Mouse (Mus musculus): Measurements from ENCODE around the gene Tmem121. TPM values are rescaled to one million over a fixed set of nuclear protein-coding genes. Genes with fewer than 3 reads are reported as not detected.
"Not testable (repeated sequence)": the region's sequence is repeated elsewhere in the genome, so short reads cannot be mapped to it uniquely, and the experiment has no call there.

Gene Tmem121
- total and polyA plus RNA-seq, 3 experiments: 0.18 TPM; not detected in 2

DNA sequence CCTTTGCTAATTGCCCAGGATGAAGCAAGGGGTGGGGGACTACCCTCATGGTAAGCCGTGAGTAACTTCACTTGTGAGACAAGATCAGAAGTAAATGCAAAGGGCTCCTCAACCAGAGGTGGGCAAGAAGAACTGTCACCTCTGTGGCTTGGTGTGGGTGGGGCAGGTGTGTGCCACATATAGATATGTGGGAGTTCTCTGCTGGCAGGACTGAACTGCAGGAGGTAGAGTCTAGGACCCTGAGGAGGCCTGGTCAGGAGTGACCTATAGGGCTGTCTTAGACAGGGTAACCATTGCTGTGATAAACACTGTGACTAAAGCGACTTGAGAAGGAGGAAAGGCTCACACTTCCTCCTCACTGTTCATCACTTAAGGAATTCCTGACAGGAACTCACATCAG is 7.7 kb downstream of the Tmem121 start:
- no peak for DNase-seq
- no peak for TF ChIP-seq CTCF (IDR thresholded peaks at IDR 0.05)
- TF ChIP-seq POLR2A (IDR thresholded peaks at IDR 0.05; ENCODE audit: insufficient read depth, low read depth, low read length): no peak
- TF ChIP-seq EP300 (IDR thresholded peaks at IDR 0.05; ENCODE audit: insufficient read depth, low read depth, low read length): no peak
- intact Hi-C loops (cut with DNase I): no loop called here
- Histone ChIP-seq H3K4me3 (no peak overlapping the region), H3K9ac (ENCODE audit: low read depth, low read length) (no peak overlapping the region), H3K4me1 (ENCODE audit: control insufficient read depth, insufficient read depth, low read length) (no peaks in the 10 kb centered on the region), H3K27ac (no peak overlapping the region), H3K79me2 (replicated peaks; ENCODE audit: control insufficient read depth, insufficient read depth, low read length) (no peaks in the 10 kb centered on the region), H3K27me3 (ENCODE audit: control insufficient read depth, insufficient read depth, low read length) (peaks cover 3% of the 10 kb centered on the region; the same call in 1 of the 2 replicates), H3K36me3 (ENCODE audit: control insufficient read depth, insufficient read depth, low read length) (no peaks in the 10 kb centered on the region)
- WGBS: 40% methylated on average over 2 of the region's 2 CpGs

DNA sequence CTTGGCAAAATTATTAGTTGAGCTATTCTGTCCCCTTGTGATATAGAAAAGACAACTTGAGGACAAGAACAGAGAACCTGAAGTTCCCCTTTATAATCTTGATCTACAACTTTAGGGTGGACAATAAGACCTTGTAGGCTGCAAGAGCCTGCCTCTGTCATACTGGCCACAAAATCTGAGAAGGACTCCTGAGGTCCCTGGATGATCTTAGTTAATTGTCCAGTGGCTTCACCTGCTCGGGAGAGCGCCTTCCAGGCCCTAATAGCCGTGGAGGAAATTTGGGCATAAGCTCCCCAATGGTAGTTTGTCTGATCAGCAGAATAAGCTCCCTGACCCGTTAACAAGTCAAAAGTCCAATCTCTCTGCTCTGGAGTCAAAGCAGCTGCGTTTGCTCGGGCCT is 13.4 kb downstream of the Tmem121 start:
- H3K9ac ChIP-seq (ENCODE audit: low read depth, low read length); H3K4me1 ChIP-seq (ENCODE audit: control insufficient read depth, insufficient read depth, low read length); H3K27me3 ChIP-seq (ENCODE audit: control insufficient read depth, insufficient read depth, low read length); intact Hi-C loops (cut with DNase I); DNase-seq; H3K79me2 ChIP-seq (replicated peaks; ENCODE audit: control insufficient read depth, insufficient read depth, low read length); H3K36me3 ChIP-seq (ENCODE audit: control insufficient read depth, insufficient read depth, low read length); H3K4me3 ChIP-seq; H3K27ac ChIP-seq: not testable (repeated sequence)
- 92% methylated on average over 3 of the region's 6 CpGs for WGBS

DNA sequence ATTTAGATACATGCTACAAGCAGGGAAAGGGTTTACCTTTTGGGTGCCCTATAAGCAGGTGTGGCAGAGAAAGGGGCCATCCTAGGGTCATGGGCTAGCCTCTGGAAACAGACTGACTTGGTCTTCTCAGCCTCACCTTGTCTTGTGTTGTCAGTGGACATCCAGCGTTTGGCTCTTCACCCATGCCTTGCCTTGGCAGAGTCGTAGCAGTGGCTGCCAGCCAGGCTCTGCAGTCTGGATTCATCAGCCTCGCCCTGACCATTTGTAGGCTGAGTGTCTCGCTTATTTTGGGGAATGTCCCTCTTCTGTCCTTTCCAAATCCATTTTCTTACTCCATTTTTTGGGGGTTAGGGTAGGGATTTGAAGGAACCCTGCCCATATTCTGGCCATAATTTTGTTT is 15.6 kb downstream of the Tmem121 start:
- TF ChIP-seq POLR2A (IDR thresholded peaks at IDR 0.05; ENCODE audit: insufficient read depth, low read depth, low read length): no peak
- no peak for TF ChIP-seq EP300 (IDR thresholded peaks at IDR 0.05; ENCODE audit: insufficient read depth, low read depth, low read length)
- no peak for TF ChIP-seq CTCF (IDR thresholded peaks at IDR 0.05)
- 79% methylated on average over 4 of the region's 4 CpGs for WGBS
- H3K27ac ChIP-seq: no peak overlapping the region
- DNase-seq: peak in 1 of 2 experiments; percentile 30
- no peaks in the 10 kb centered on the region for H3K4me1 ChIP-seq (ENCODE audit: control insufficient read depth, insufficient read depth, low read length)
- H3K36me3 ChIP-seq (ENCODE audit: control insufficient read depth, insufficient read depth, low read length): no peaks in the 10 kb centered on the region
- intact Hi-C loops (cut with DNase I): no loop called here
- H3K27me3 ChIP-seq (ENCODE audit: control insufficient read depth, insufficient read depth, low read length): no peaks in the 10 kb centered on the region
- no peak overlapping the region for H3K4me3 ChIP-seq
- no peaks in the 10 kb centered on the region for H3K79me2 ChIP-seq (replicated peaks; ENCODE audit: control insufficient read depth, insufficient read depth, low read length)
- H3K9ac ChIP-seq (ENCODE audit: low read depth, low read length): no peak overlapping the region

DNA sequence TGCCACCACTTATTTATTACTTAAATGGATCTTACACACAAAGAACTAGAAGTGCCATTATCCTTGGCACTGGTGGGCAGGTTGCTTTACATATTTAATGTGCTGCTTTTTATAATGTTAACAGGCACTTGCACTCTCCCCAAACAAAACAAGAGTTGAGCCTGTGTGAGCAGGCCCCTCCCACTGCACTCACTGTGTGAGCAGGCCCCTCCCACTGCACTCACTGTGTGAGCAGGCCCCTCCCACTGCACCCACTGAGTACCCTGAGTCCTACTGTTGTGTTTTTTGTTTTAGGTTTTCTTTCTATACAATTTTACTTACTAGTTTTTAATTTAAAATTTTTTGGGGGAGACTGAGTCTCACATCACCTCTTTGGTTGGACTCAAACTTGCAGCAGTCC is 16.3 kb downstream of the Tmem121 start:
- Histone ChIP-seq H3K79me2 (replicated peaks; ENCODE audit: control insufficient read depth, insufficient read depth, low read length) (no peaks in the 10 kb centered on the region), H3K4me1 (ENCODE audit: control insufficient read depth, insufficient read depth, low read length) (no peaks in the 10 kb centered on the region), H3K36me3 (ENCODE audit: control insufficient read depth, insufficient read depth, low read length) (no peaks in the 10 kb centered on the region), H3K4me3 (no peak overlapping the region), H3K27ac (no peak overlapping the region), H3K9ac (ENCODE audit: low read depth, low read length) (no peak overlapping the region), H3K27me3 (ENCODE audit: control insufficient read depth, insufficient read depth, low read length) (no peaks in the 10 kb centered on the region)
- intact Hi-C loops (cut with DNase I): no loop called here
- DNase-seq: no peak
- no peak for TF ChIP-seq CTCF (IDR thresholded peaks at IDR 0.05)
- no peak for TF ChIP-seq POLR2A (IDR thresholded peaks at IDR 0.05; ENCODE audit: insufficient read depth, low read depth, low read length)
- TF ChIP-seq EP300 (IDR thresholded peaks at IDR 0.05; ENCODE audit: insufficient read depth, low read depth, low read length): no peak

DNA sequence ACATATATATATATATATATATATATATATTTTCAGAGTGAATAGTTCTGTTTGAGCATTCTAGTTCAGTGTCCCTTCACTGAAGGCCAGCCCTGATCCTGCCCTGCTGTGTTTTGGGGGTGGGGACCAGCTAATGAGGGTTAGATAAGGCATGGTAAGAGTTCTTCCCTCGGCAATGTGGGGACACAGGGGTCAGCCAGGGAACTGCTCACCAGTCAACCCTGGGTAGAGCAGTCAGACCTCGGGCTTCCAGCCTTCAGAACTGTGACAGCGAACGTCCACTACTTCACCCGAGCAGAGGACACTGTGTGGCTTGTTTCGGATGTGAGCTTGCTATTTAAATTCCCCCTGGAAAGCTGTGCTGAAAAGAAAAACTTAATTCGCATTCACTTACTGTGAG is 17.8 kb downstream of the Tmem121 start:
- Histone ChIP-seq H3K27ac (no peak overlapping the region), H3K27me3 (ENCODE audit: control insufficient read depth, insufficient read depth, low read length) (no peaks in the 10 kb centered on the region), H3K36me3 (ENCODE audit: control insufficient read depth, insufficient read depth, low read length) (no peaks in the 10 kb centered on the region), H3K79me2 (replicated peaks; ENCODE audit: control insufficient read depth, insufficient read depth, low read length) (no peaks in the 10 kb centered on the region), H3K4me3 (no peak overlapping the region), H3K4me1 (ENCODE audit: control insufficient read depth, insufficient read depth, low read length) (no peaks in the 10 kb centered on the region), H3K9ac (ENCODE audit: low read depth, low read length) (no peak overlapping the region)
- 74% methylated on average over 7 of the region's 7 CpGs for WGBS
- no peak for DNase-seq
- intact Hi-C loops (cut with DNase I): no loop called here
- TF ChIP-seq CTCF (IDR thresholded peaks at IDR 0.05) (no peak), EP300 (IDR thresholded peaks at IDR 0.05; ENCODE audit: insufficient read depth, low read depth, low read length) (no peak), POLR2A (IDR thresholded peaks at IDR 0.05; ENCODE audit: insufficient read depth, low read depth, low read length) (no peak)

DNA sequence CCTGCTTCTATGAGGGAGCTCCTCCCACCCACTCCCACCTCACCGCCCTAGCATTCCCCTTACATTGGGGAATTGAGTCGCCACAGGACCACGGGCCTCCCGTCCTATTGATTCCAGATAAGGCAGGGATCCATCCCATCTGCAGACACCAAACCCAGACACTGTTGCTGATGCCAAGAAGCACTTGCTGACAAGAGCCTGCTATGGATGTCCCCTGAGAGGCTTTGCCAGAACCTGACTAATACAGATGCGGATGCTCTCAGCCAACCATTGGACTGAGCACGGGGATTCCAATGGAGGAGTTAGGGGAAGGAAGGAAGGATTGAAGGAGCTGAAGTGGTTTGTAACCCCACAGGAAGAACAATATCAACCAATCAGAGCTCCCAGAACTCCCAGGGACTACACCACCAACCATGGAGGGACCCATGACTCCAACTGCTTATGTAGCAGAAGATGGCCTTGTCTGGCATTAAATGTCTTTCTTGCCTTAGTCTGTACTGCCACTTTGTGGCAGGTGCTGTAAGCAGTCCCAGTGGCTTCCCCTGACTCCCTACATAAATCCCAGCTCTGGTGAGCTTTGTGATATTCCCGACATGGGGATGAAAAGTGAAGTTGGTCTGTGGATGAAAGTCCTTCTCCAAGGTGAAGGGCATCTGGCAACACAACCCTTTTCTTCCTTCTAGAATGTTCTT is 19.7 kb downstream of the Tmem121 start:
- no peak overlapping the region for H3K27ac ChIP-seq
- H3K4me1 ChIP-seq (ENCODE audit: control insufficient read depth, insufficient read depth, low read length): no peaks in the 10 kb centered on the region
- DNase-seq: peak in 1 of 2 experiments; percentile 10
- no peaks in the 10 kb centered on the region for H3K27me3 ChIP-seq (ENCODE audit: control insufficient read depth, insufficient read depth, low read length)
- no peak overlapping the region for H3K9ac ChIP-seq (ENCODE audit: low read depth, low read length)
- WGBS: 65% methylated on average over 7 of the region's 7 CpGs
- no peaks in the 10 kb centered on the region for H3K79me2 ChIP-seq (replicated peaks; ENCODE audit: control insufficient read depth, insufficient read depth, low read length)
- TF ChIP-seq CTCF (IDR thresholded peaks at IDR 0.05) (peak; percentile 42), POLR2A (IDR thresholded peaks at IDR 0.05; ENCODE audit: insufficient read depth, low read depth, low read length) (no peak), EP300 (IDR thresholded peaks at IDR 0.05; ENCODE audit: insufficient read depth, low read depth, low read length) (no peak)
- no peaks in the 10 kb centered on the region for H3K36me3 ChIP-seq (ENCODE audit: control insufficient read depth, insufficient read depth, low read length)
- H3K4me3 ChIP-seq: no peak overlapping the region
- intact Hi-C loops (cut with DNase I): no loop called here
